Mouse (Mus musculus) lung, postnatal 36 days (tissue): ENCODE data around the gene Olfr90.
"Not testable (repeated sequence)": the region's sequence is repeated elsewhere in the genome, so short reads cannot be mapped to it uniquely, and the experiment has no call there.

Source experiments
- DNase-seq: peaks from one replicate; pipeline ENCODE4 v3.0.0; 2022; ENCODE audit warnings: mixed read lengths

The Olfr90 gene

GRCm38 (mm10) chr17:37088399-37088798 lies at the start of gene Olfr90:
TSS of gene Olfr90 (minus strand) at chr17:37088499.
- no peak for DNase-seq

GRCm38 (mm10) chr17:37131366-37131765 lies 43.1 kb upstream of the Olfr90 start:
- DNase-seq, result not testable (repeated sequence)

- DNase-seq, result no peak
Measured at GRCm38 (mm10) chr17:37119988-37120387, 31.7 kb upstream of the Olfr90 start, which contains the start of gene Olfr92. TSS of gene Olfr92 (minus strand) at chr17:37120088.

GRCm38 (mm10) chr17:37098178-37098577 lies 9.9 kb upstream of the Olfr90 start, which contains the start of gene Olfr91:
TSS of gene Olfr91 (minus strand) at chr17:37098278.
- DNase-seq, result no peak

DNA sequence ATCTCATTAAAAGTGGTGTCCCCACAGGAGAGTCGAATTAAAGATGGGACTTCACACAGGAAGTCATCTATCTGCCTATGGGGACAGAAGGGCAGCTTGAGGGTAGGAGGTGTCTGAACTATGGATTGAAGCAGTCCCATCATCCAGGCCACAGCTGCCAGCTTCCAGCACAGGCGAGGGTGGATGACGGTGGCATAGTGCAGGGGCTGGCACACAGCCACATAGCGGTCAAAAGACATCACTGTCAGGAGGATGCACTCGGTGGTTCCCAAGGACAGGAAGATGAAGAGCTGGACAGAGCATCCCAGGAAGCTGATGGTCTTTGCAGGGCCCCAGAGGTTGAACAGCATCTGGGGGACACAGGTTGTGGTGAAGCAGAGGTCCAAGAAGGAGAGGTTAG lies 5.0 kb upstream of the Olfr90 start:
- DNase-seq, result no peak

DNA sequence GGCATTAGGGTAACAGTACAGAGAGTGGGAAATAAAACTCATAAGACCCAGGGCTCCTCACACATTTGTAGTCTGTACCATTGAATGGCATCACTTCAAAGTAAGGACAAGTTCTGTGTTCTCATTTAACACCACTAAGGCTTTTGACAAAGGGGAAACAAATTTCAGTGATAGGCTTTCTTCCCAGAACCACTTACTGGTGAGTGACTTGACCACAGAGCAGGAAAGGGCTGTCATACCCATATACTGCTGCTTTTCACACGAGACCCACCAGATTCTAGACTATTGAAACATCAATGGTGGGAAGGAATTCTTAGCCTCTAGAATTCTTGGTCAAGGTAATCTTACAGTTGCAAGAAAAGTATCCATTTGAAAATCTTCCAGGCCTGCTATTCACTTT lies 3.9 kb upstream of the Olfr90 start:
- no peak for DNase-seq

DNA sequence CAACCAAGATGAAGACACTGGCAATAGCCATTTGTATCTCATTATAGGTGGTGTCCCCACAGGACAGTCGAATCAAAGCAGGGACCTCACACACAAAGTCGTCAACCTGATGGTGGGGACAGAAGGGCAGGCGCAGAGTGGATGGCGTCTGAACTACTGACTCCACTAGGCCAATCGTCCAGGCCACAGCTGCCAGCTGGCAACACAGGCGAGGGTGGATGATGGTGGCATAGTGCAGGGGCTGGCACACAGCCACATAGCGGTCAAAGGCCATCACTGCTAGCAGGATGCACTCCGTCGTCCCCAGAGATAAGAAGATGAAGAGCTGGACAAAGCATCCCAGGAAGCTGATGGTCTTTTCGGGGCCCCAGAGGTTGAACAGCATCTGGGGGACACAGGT lies 2.8 kb downstream of the Olfr90 start:
- no peak for DNase-seq

DNA sequence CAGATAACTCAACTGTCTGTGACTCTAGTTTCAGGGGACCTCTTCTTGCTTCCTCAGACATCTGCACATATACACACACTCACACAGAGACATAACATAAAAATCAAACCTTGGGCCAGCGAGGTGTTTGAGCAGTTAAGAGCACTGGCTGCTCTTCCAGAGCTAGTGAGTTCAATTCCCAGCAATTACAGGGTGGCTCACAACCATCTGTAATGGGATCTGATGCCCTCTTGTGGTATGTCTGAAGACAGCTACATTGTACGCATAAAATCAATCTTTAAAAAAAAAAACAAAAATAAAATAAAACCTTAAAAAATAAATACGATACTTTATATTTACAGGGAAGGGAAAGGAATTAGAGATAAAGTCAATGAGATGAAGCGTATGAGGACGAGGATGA lies 3.7 kb downstream of the Olfr90 start:
- DNase-seq, result no peak

- DNase-seq, result peak; percentile 57
Measured at GRCm38 (mm10) chr17:37083327-37083726, 5.0 kb downstream of the Olfr90 start.

GRCm38 (mm10) chr17:37081659-37082058 lies 6.6 kb downstream of the Olfr90 start:
- no peak for DNase-seq

- peak; percentile 50 for DNase-seq
Measured at GRCm38 (mm10) chr17:37080119-37080518, 8.2 kb downstream of the Olfr90 start.

GRCm38 (mm10) chr17:37078990-37079389 lies 9.3 kb downstream of the Olfr90 start:
- no peak for DNase-seq

GRCm38 (mm10) chr17:37078193-37078592 lies 10.1 kb downstream of the Olfr90 start:
- no peak for DNase-seq

DNA sequence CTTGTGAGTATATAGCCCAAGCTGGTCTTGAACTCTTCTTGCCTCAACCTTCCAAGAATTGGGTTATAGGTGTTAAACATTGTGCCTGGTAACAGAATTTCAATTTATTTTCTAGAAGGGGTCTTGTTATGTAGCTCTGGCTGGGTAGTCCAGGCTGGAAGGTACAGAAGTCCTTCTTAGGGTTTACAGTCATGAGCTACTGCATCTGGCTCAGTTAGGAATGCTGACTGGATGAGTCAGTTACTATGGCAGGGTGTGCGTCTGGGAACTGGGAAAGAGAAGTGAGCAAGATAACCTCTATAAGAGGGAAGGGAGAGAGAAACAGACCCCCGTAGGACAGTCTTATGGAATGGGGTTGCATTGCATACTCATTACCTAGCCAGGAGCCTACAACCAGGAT lies 12.5 kb downstream of the Olfr90 start:
- DNase-seq, result no peak

DNA sequence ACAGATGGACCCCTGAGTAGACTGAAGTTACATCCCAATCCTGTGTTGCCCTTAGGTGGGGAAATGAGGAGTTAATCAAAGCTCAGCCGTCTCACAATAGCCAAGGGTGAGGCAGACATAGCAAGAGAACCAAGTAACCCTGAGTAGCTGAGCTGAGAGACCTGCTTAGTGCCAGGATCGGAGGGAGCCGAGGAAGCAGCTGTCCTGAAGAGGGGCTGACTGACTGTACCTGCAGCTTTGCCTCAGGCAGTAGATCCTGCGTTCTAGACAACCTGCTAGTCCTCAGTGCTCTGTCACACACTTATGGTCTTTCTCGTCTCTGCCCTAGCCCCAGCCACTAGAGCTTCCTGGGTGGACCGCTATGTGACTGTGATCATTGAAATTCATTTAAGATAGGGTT lies 13.1 kb downstream of the Olfr90 start:
- no peak for DNase-seq

GRCm38 (mm10) chr17:37072730-37073276 lies 15.5 kb downstream of the Olfr90 start:
- no peak for DNase-seq

DNA sequence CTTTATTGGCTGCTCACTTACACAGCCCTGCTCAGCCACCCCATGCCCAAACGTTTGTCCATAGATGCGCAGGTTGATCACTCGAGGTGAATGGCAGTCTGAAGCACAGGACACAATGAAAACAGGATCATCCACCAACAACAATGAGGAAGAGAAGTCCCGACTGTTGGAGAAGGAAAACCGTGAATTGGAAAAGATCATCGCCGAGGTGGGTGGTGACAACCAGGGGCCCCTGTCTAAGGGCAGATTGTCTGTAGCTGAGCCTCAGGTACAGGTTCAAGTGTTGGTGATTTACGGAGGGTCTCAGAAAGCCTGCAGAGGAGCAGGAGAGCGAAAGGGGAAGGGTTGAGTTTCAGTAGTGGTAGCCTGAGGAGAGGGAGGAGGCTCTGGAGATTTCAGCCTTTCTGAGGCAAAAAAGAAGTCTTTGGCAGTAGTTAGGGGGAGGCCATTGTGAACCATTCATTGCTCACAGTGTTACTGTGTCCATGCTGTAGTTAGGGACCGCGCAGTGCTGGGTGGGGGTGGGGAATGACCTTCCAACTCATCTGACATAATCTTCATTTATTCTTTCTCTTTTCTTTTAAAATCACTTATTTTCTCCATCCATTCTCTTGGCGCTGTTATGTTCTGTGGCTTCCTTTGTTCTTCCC lies 16.1 kb downstream of the Olfr90 start:
- no peak for DNase-seq

DNA sequence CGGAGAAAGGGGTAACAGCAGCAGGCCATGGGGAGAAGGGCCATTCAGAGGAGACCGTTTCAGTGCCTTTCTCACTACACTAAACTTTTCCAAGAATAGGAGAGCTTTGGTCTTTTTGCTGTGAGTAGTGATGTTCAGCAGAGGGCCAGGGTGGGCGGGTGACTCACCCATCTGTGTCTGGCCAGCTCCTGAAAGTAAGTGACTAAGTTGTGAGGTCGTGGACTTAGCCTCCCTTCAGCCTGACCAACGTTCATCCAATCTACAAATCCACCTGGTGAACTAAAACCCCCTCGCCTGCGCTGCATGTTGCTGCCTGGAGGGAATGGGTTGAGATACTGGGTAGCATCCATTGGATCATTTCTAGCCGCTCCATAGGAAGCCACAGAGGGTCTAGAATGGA lies 18.2 kb downstream of the Olfr90 start:
- DNase-seq, result no peak

DNA sequence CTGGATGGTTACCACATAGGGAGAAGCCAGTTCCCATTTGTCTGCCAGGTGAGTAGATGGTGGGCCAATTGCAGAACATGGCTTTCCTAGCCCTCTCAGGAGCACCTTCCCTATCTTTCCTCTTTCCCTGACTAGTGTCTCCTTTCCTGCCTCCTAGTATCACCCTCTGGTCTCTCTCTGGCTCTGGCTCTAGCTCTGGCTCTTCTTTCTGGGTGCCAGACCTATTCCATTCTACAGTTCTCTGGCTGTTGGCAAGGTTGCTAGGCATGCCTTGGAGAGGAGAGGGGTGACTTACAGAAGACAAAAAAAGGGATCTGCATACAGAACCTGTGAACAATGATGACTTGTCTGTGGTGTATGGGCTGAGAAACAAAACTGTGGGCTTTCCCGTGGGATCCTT lies 20.4 kb downstream of the Olfr90 start:
- no peak for DNase-seq

DNA sequence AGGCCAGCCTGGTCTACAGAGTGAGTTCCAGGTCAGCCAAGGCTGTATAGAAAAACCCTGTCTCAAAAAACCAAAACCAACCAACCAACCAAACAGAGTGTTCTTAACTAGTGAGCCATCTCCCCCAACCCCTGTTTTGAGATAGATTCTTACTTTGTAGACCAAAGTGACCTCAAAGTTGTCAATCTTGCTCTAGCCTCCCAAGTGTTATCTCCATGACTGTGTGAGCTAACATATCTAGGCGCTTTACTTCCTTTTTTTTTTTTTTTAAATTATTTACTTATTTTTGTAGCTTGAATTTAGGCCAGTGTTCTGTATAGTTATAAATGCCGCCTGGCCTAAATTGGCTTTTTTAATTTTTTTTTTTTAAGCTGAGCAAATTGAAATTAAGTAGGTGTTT lies 22.3 kb downstream of the Olfr90 start:
- no peak for DNase-seq

- DNase-seq, result peak; percentile 15
Measured at GRCm38 (mm10) chr17:37063686-37064495, 24.4 kb downstream of the Olfr90 start.

GRCm38 (mm10) chr17:37063063-37063462 lies 25.2 kb downstream of the Olfr90 start:
- DNase-seq, result no peak

- DNase-seq, result no peak
Measured at GRCm38 (mm10) chr17:37062101-37062641, 26.1 kb downstream of the Olfr90 start.

- no peak for DNase-seq
Measured at GRCm38 (mm10) chr17:37061435-37061834, 26.9 kb downstream of the Olfr90 start.
